Mouse (Mus musculus) stomach, embryonic 16.5 days (tissue): ENCODE results near the gene 1700003H04Rik. TPM values are rescaled to one million over a fixed set of nuclear protein-coding genes. Genes with fewer than 3 reads are reported as not detected.

Source experiments
- ATAC-seq: fragments of 200-750 bp; cut with Nextera tagmentation; 2 replicates; pipeline ENCODE4 v1.8.0; 2017; ENCODE audit warnings: moderate number of reproducible peaks, moderate TSS enrichment; ENCODE audit not compliant: insufficient read depth, low FRiP score
- H3K27ac ChIP-seq: fragments of 300-500 bp; sonication (generic); 2 replicates; pipeline ENCODE4 v1.5.1; 2014; ENCODE audit warnings: low read length
- H3K27me3 ChIP-seq: fragments of 300-500 bp; sonication (generic); 2 replicates; pipeline ENCODE4 v1.6.1; 2014; ENCODE audit warnings: low read length, control low read depth, mixed read lengths; ENCODE audit not compliant: control insufficient read depth, insufficient read depth
- H3K36me3 ChIP-seq: fragments of 300-500 bp; sonication (generic); 2 replicates; pipeline ENCODE4 v1.6.1; 2014; ENCODE audit warnings: low read length; ENCODE audit not compliant: control insufficient read depth, insufficient read depth
- H3K4me1 ChIP-seq: fragments of 300-500 bp; sonication (generic); 2 replicates; pipeline ENCODE4 v1.6.1; 2014; ENCODE audit warnings: low read length, control low read depth, mixed read lengths; ENCODE audit not compliant: control insufficient read depth, insufficient read depth
- H3K4me2 ChIP-seq: fragments of 300-500 bp; sonication (generic); 2 replicates; pipeline ENCODE4 v1.6.1; 2014; ENCODE audit warnings: low read depth, low read length, mixed read lengths
- H3K4me3 ChIP-seq: fragments of 300-500 bp; sonication (generic); replicated peaks from 2 replicates; pipeline ENCODE4 v1.5.1; 2014; ENCODE audit warnings: mild to moderate bottlenecking, low read length
- H3K9ac ChIP-seq: fragments of 300-500 bp; sonication (generic); 2 replicates; pipeline ENCODE4 v1.6.1; 2014; ENCODE audit warnings: low read length
- H3K9me3 ChIP-seq: fragments of 300-500 bp; sonication (generic); replicated peaks from 2 replicates; pipeline ENCODE4 v1.6.1; 2016; ENCODE audit warnings: low read length, control low read depth; ENCODE audit not compliant: control insufficient read depth
- WGBS: fragments of 180-500 bp; shearing (Covaris S2); extraction: QIAGEN DNeasy Blood & Tissue Kit; methylation state at CpG from one replicate; pipeline ENCODE4 v1.1.7; 2014; 5-methylcytosine and 5-hydroxymethylcytosine counted together
- polyA plus RNA-seq: library from polyadenylated mRNA; unstranded; fragments of >200 nt; fragmentation: Nextera tagmentation; extraction: Ambion mirVana; gene quantifications from 2 replicates; pipeline ENCODE4 v1.2.1, GENCODE M21; 2015

Gene 1700003H04Rik
- polyA plus RNA-seq, 1 experiment from 2014 or later = not detected

GRCm38 (mm10) chr3:124555963-124556362 is 24.9 kb downstream of the 1700003H04Rik start:
- Histone ChIP-seq H3K4me2 (no peak overlapping the region), H3K9ac (no peak overlapping the region), H3K36me3 (no peaks in the 10 kb centered on the region), H3K27ac (no peak overlapping the region), H3K27me3 (no peaks in the 10 kb centered on the region), H3K4me3 (no peak overlapping the region), H3K4me1 (no peaks in the 10 kb centered on the region), H3K9me3 (no peaks in the 10 kb centered on the region)
- ATAC-seq = no peak

- H3K9me3 ChIP-seq = no peaks in the 10 kb centered on the region
Observed at GRCm38 (mm10) chr3:124555092-124555491, 25.8 kb downstream of the 1700003H04Rik start.

GRCm38 (mm10) chr3:124548898-124549297 is 32.0 kb downstream of the 1700003H04Rik start:
- H3K4me2 ChIP-seq = no peak overlapping the region
- H3K27ac ChIP-seq = no peak overlapping the region
- no peaks in the 10 kb centered on the region for H3K36me3 ChIP-seq
- H3K27me3 ChIP-seq = no peaks in the 10 kb centered on the region
- no peak for ATAC-seq
- 62% methylated on average over 10 of the region's 10 CpGs for WGBS
- H3K4me3 ChIP-seq = no peak overlapping the region
- no peaks in the 10 kb centered on the region for H3K4me1 ChIP-seq
- H3K9ac ChIP-seq = no peak overlapping the region
- H3K9me3 ChIP-seq = no peaks in the 10 kb centered on the region

More at GRCm38 (mm10) chr3:124555092-124555491, 25.8 kb downstream of the 1700003H04Rik start:
- no peaks in the 10 kb centered on the region for H3K36me3 ChIP-seq
- no peak overlapping the region for H3K27ac ChIP-seq
- H3K27me3 ChIP-seq = no peaks in the 10 kb centered on the region
- H3K4me2 ChIP-seq = no peak overlapping the region
- H3K4me1 ChIP-seq = no peaks in the 10 kb centered on the region
- no peak overlapping the region for H3K9ac ChIP-seq
- H3K4me3 ChIP-seq = no peak overlapping the region
- 71% methylated on average over 2 of the region's 2 CpGs for WGBS
- ATAC-seq = no peak

- Histone ChIP-seq H3K27ac (no peak overlapping the region), H3K4me2 (no peak overlapping the region), H3K36me3 (no peaks in the 10 kb centered on the region), H3K27me3 (no peaks in the 10 kb centered on the region), H3K4me1 (no peaks in the 10 kb centered on the region), H3K4me3 (no peak overlapping the region), H3K9ac (no peak overlapping the region), H3K9me3 (no peaks in the 10 kb centered on the region)
- ATAC-seq = no peak
- WGBS = 86% methylated on average over 2 of the region's 2 CpGs
Observed at GRCm38 (mm10) chr3:124538260-124538659, 42.6 kb downstream of the 1700003H04Rik start.

- 46% methylated on average over 1 of the region's 1 CpGs for WGBS
- Histone ChIP-seq H3K36me3 (no peaks in the 10 kb centered on the region), H3K4me1 (no peaks in the 10 kb centered on the region)
Observed at GRCm38 (mm10) chr3:124536602-124537001, 44.3 kb downstream of the 1700003H04Rik start.

GRCm38 (mm10) chr3:124518786-124519185 is 62.1 kb downstream of the 1700003H04Rik start:
- H3K27me3 ChIP-seq = no peaks in the 10 kb centered on the region
- ATAC-seq = no peak
- no peaks in the 10 kb centered on the region for H3K4me1 ChIP-seq
- no peaks in the 10 kb centered on the region for H3K36me3 ChIP-seq
- WGBS = 66% methylated on average over 2 of the region's 2 CpGs
- no peak overlapping the region for H3K4me3 ChIP-seq
- H3K9me3 ChIP-seq = no peaks in the 10 kb centered on the region
- no peak overlapping the region for H3K9ac ChIP-seq
- H3K27ac ChIP-seq = no peak overlapping the region
- H3K4me2 ChIP-seq = no peak overlapping the region

More at GRCm38 (mm10) chr3:124536602-124537001, 44.3 kb downstream of the 1700003H04Rik start:
- H3K9me3 ChIP-seq = no peaks in the 10 kb centered on the region
- no peak overlapping the region for H3K27ac ChIP-seq
- H3K4me2 ChIP-seq = no peak overlapping the region
- no peak for ATAC-seq
- no peak overlapping the region for H3K9ac ChIP-seq
- H3K27me3 ChIP-seq = no peaks in the 10 kb centered on the region
- no peak overlapping the region for H3K4me3 ChIP-seq

Other genes with a start within 250 kb of the 1700003H04Rik start
- gene 1700006A11Rik, start 155.1 kb downstream of the 1700003H04Rik start, polyA plus RNA-seq = not detected in 2 replicates